Mouse (Mus musculus): ENCODE measurements around the gene Mycbpap. TPM values are rescaled to one million over a fixed set of nuclear protein-coding genes. Genes with fewer than 3 reads are reported as not detected.

Gene Mycbpap
- polyA plus RNA-seq, 1 experiment from 2014 or later = 3.8 TPM

GRCm38 (mm10) chr11:94488767-94489533, 32.6 kb downstream of the Mycbpap start:
- peaks cover 71% of the 10 kb centered on the region for H3K27me3 ChIP-seq
- H3K4me1 ChIP-seq (replicated peaks) = peaks cover 20% of the 10 kb centered on the region
- WGBS = 93% methylated on average over 11 of the region's 11 CpGs
- no peak overlapping the region for H3K4me3 ChIP-seq
- no peak overlapping the region for H3K27ac ChIP-seq
- no peak overlapping the region for H3K4me2 ChIP-seq
- no peak for ATAC-seq (ENCODE audit: low FRiP score)
- no peak overlapping the region for H3K9ac ChIP-seq
- H3K36me3 ChIP-seq = no peaks in the 10 kb centered on the region
- no peaks in the 10 kb centered on the region for H3K9me3 ChIP-seq

GRCm38 (mm10) chr11:94486001-94486400, 35.5 kb downstream of the Mycbpap start, which contains the start of gene Spata20:
Gene Spata20 (minus strand): TSS chr11:94486179.
- ATAC-seq (ENCODE audit: low FRiP score) = peak; percentile 59; the same call in 1 of the 2 replicates
- Histone ChIP-seq H3K4me2 (peak within 1 kb of the TSS; percentile 41), H3K27me3 (peaks cover 54% of the 10 kb centered on the region), H3K27ac (no peak within 1 kb of the TSS), H3K36me3 (no peaks in the 10 kb centered on the region), H3K9me3 (no peaks in the 10 kb centered on the region), H3K4me1 (replicated peaks) (peaks cover 12% of the 10 kb centered on the region; the same call in 1 of the 2 replicates), H3K9ac (0 out of 2 replicates have a peak within 1 kb of the TSS, but pooled peaks have one; percentile 20), H3K4me3 (0 out of 2 replicates have a peak within 1 kb of the TSS, but pooled peaks have one; percentile 18)
- 4% methylated on average over 24 of the region's 24 CpGs for WGBS

GRCm38 (mm10) chr11:94485223-94485622, 36.3 kb downstream of the Mycbpap start:
- H3K4me3 ChIP-seq = no peak overlapping the region
- H3K9me3 ChIP-seq = no peaks in the 10 kb centered on the region
- no peaks in the 10 kb centered on the region for H3K36me3 ChIP-seq
- no peak overlapping the region for H3K4me2 ChIP-seq
- no peak overlapping the region for H3K27ac ChIP-seq
- no peak overlapping the region for H3K9ac ChIP-seq
- peaks cover 7% of the 10 kb centered on the region; the same call in 1 of the 2 replicates for H3K4me1 ChIP-seq (replicated peaks)
- H3K27me3 ChIP-seq = peaks cover 49% of the 10 kb centered on the region
- 77% methylated on average over 5 of the region's 5 CpGs for WGBS
- no peak for ATAC-seq (ENCODE audit: low FRiP score)

GRCm38 (mm10) chr11:94484636-94485035, 36.9 kb downstream of the Mycbpap start:
- Histone ChIP-seq H3K27me3 (peaks cover 44% of the 10 kb centered on the region), H3K27ac (no peak overlapping the region), H3K36me3 (no peaks in the 10 kb centered on the region), H3K9me3 (no peaks in the 10 kb centered on the region), H3K4me2 (no peak overlapping the region), H3K4me1 (replicated peaks) (peaks cover 2% of the 10 kb centered on the region; the same call in 1 of the 2 replicates), H3K4me3 (no peak overlapping the region), H3K9ac (no peak overlapping the region)
- WGBS = 90% methylated on average over 9 of the region's 9 CpGs
- ATAC-seq (ENCODE audit: low FRiP score) = no peak

GRCm38 (mm10) chr11:94483921-94484320, 37.6 kb downstream of the Mycbpap start:
- ATAC-seq (ENCODE audit: low FRiP score) = no peak
- 87% methylated on average over 14 of the region's 14 CpGs for WGBS
- H3K9me3 ChIP-seq = no peaks in the 10 kb centered on the region

GRCm38 (mm10) chr11:94483436-94483835, 38.1 kb downstream of the Mycbpap start:
- no peak overlapping the region for H3K27ac ChIP-seq
- H3K9me3 ChIP-seq = no peaks in the 10 kb centered on the region
- WGBS = 83% methylated on average over 11 of the region's 11 CpGs
- no peaks in the 10 kb centered on the region; the same call in 1 of the 2 replicates for H3K4me1 ChIP-seq (replicated peaks)
- H3K4me3 ChIP-seq = no peak overlapping the region
- no peak for ATAC-seq (ENCODE audit: low FRiP score)
- no peak overlapping the region for H3K4me2 ChIP-seq
- no peak overlapping the region for H3K9ac ChIP-seq
- peaks cover 38% of the 10 kb centered on the region for H3K27me3 ChIP-seq
- H3K36me3 ChIP-seq = no peaks in the 10 kb centered on the region

More at GRCm38 (mm10) chr11:94483921-94484320, 37.6 kb downstream of the Mycbpap start:
- H3K4me2 ChIP-seq = no peak overlapping the region
- no peak overlapping the region for H3K9ac ChIP-seq
- no peak overlapping the region for H3K4me3 ChIP-seq
- H3K27me3 ChIP-seq = peaks cover 36% of the 10 kb centered on the region
- H3K27ac ChIP-seq = no peak overlapping the region
- no peaks in the 10 kb centered on the region; the same call in 1 of the 2 replicates for H3K4me1 ChIP-seq (replicated peaks)
- H3K36me3 ChIP-seq = no peaks in the 10 kb centered on the region

GRCm38 (mm10) chr11:94482738-94483137, 38.8 kb downstream of the Mycbpap start:
- H3K4me2 ChIP-seq = no peak overlapping the region
- H3K36me3 ChIP-seq = no peaks in the 10 kb centered on the region
- H3K9ac ChIP-seq = no peak overlapping the region
- peaks cover 36% of the 10 kb centered on the region for H3K27me3 ChIP-seq
- WGBS = 92% methylated on average over 11 of the region's 11 CpGs
- H3K4me1 ChIP-seq (replicated peaks) = no peaks in the 10 kb centered on the region; the same call in 1 of the 2 replicates
- H3K4me3 ChIP-seq = no peak overlapping the region
- H3K27ac ChIP-seq = no peak overlapping the region
- no peaks in the 10 kb centered on the region for H3K9me3 ChIP-seq
- ATAC-seq (ENCODE audit: low FRiP score) = no peak

GRCm38 (mm10) chr11:94481963-94482362, 39.6 kb downstream of the Mycbpap start:
- Histone ChIP-seq H3K36me3 (no peaks in the 10 kb centered on the region), H3K4me2 (no peak overlapping the region), H3K9me3 (no peaks in the 10 kb centered on the region), H3K4me3 (no peak overlapping the region), H3K27me3 (peaks cover 36% of the 10 kb centered on the region), H3K27ac (no peak overlapping the region), H3K9ac (no peak overlapping the region), H3K4me1 (replicated peaks) (no peaks in the 10 kb centered on the region; the same call in 1 of the 2 replicates)
- ATAC-seq (ENCODE audit: low FRiP score) = no peak
- 91% methylated on average over 7 of the region's 7 CpGs for WGBS

GRCm38 (mm10) chr11:94480382-94480781, 41.2 kb downstream of the Mycbpap start:
- 81% methylated on average over 9 of the region's 9 CpGs for WGBS
- Histone ChIP-seq H3K9me3 (no peaks in the 10 kb centered on the region), H3K4me2 (no peak overlapping the region), H3K36me3 (no peaks in the 10 kb centered on the region), H3K4me1 (replicated peaks) (peaks cover 10% of the 10 kb centered on the region), H3K9ac (no peak overlapping the region), H3K27me3 (peaks cover 38% of the 10 kb centered on the region), H3K27ac (no peak overlapping the region), H3K4me3 (no peak overlapping the region)
- ATAC-seq (ENCODE audit: low FRiP score) = no peak

GRCm38 (mm10) chr11:94477651-94478050, 43.9 kb downstream of the Mycbpap start:
- no peak overlapping the region for H3K27ac ChIP-seq
- no peak overlapping the region for H3K9ac ChIP-seq
- peaks cover 35% of the 10 kb centered on the region for H3K27me3 ChIP-seq
- peaks cover 31% of the 10 kb centered on the region for H3K4me1 ChIP-seq (replicated peaks)
- H3K36me3 ChIP-seq = no peaks in the 10 kb centered on the region
- ATAC-seq (ENCODE audit: low FRiP score) = no peak
- H3K4me2 ChIP-seq = no peak overlapping the region
- H3K9me3 ChIP-seq = no peaks in the 10 kb centered on the region
- WGBS = 76% methylated on average over 6 of the region's 6 CpGs
- no peak overlapping the region for H3K4me3 ChIP-seq

GRCm38 (mm10) chr11:94475722-94476121, 45.8 kb downstream of the Mycbpap start:
- no peak overlapping the region for H3K27ac ChIP-seq
- no peaks in the 10 kb centered on the region for H3K36me3 ChIP-seq
- H3K4me3 ChIP-seq = no peak overlapping the region
- 10% methylated on average over 11 of the region's 11 CpGs for WGBS
- ATAC-seq (ENCODE audit: low FRiP score) = no peak
- no peak overlapping the region for H3K9ac ChIP-seq
- peak overlapping the region; percentile 4; the same call in 1 of the 2 replicates for H3K4me2 ChIP-seq
- no peaks in the 10 kb centered on the region for H3K9me3 ChIP-seq
- peaks cover 50% of the 10 kb centered on the region for H3K4me1 ChIP-seq (replicated peaks)
- H3K27me3 ChIP-seq = peaks cover 32% of the 10 kb centered on the region

GRCm38 (mm10) chr11:94474544-94474910, 47.0 kb downstream of the Mycbpap start:
- peak; percentile 28; the same call in 1 of the 2 replicates for ATAC-seq (ENCODE audit: low FRiP score)
- H3K9ac ChIP-seq = no peak overlapping the region
- no peaks in the 10 kb centered on the region for H3K9me3 ChIP-seq
- H3K4me1 ChIP-seq (replicated peaks) = peaks cover 62% of the 10 kb centered on the region
- peaks cover 32% of the 10 kb centered on the region for H3K27me3 ChIP-seq
- H3K27ac ChIP-seq = no peak overlapping the region
- H3K4me3 ChIP-seq = peak overlapping the region; percentile 93
- no peaks in the 10 kb centered on the region for H3K36me3 ChIP-seq
- H3K4me2 ChIP-seq = peak overlapping the region; percentile 94
- 2% methylated on average over 11 of the region's 11 CpGs for WGBS

Data from hindbrain, embryonic 13.5 days (tissue).